Mouse (Mus musculus): Measurements from ENCODE around the gene Shroom3. TPM values are rescaled to one million over a fixed set of nuclear protein-coding genes. Genes with fewer than 3 reads are reported as not detected.

Shroom3 gene
- 0.50 TPM in 1 of 2 replicates, not detected in the other for total RNA-seq (2014; fragmentation: Nextera tagmentation)
- total RNA-seq (2017), result 1.9 TPM in 1 of 2 replicates, not detected in the other

- no peak for ATAC-seq (replicated peaks; ENCODE audit: low FRiP score, low TSS enrichment, poor library complexity, severe bottlenecking)
These were observed at the start of gene Shroom3 for GRCm38 (mm10) chr5:92683351-92683807. Shroom3 (plus strand) TSS chr5:92683435.

- ATAC-seq (replicated peaks; ENCODE audit: low FRiP score, low TSS enrichment, poor library complexity, severe bottlenecking), result no peak
These were observed 49.7 kb upstream of the Shroom3 start for GRCm38 (mm10) chr5:92633526-92633925.

- no peak for ATAC-seq (replicated peaks; ENCODE audit: low FRiP score, low TSS enrichment, poor library complexity, severe bottlenecking)
These were observed 48.3 kb upstream of the Shroom3 start for GRCm38 (mm10) chr5:92634916-92635315.

- ATAC-seq (replicated peaks; ENCODE audit: low FRiP score, low TSS enrichment, poor library complexity, severe bottlenecking), result no peak
These were observed 47.3 kb upstream of the Shroom3 start for GRCm38 (mm10) chr5:92635891-92636290.

- ATAC-seq (replicated peaks; ENCODE audit: low FRiP score, low TSS enrichment, poor library complexity, severe bottlenecking), result no peak
These were observed 42.4 kb upstream of the Shroom3 start for GRCm38 (mm10) chr5:92640861-92641260.

GRCm38 (mm10) chr5:92656256-92656655, 27.0 kb upstream of the Shroom3 start:
- peak; percentile 84 for ATAC-seq (replicated peaks; ENCODE audit: low FRiP score, low TSS enrichment, poor library complexity, severe bottlenecking)

- ATAC-seq (replicated peaks; ENCODE audit: low FRiP score, low TSS enrichment, poor library complexity, severe bottlenecking), result peak; percentile 61
These were observed 18.9 kb upstream of the Shroom3 start for GRCm38 (mm10) chr5:92664321-92664720.

GRCm38 (mm10) chr5:92666860-92667259, 16.4 kb upstream of the Shroom3 start:
- ATAC-seq (replicated peaks; ENCODE audit: low FRiP score, low TSS enrichment, poor library complexity, severe bottlenecking), result no peak

- peak; percentile 91 for ATAC-seq (replicated peaks; ENCODE audit: low FRiP score, low TSS enrichment, poor library complexity, severe bottlenecking)
These were observed 8.2 kb upstream of the Shroom3 start, which contains the start of gene Ccdc158 for GRCm38 (mm10) chr5:92674859-92675573. Ccdc158 (minus strand) TSS chr5:92675271.

- no peak for ATAC-seq (replicated peaks; ENCODE audit: low FRiP score, low TSS enrichment, poor library complexity, severe bottlenecking)
These were observed 7.7 kb upstream of the Shroom3 start for GRCm38 (mm10) chr5:92675574-92675920.

GRCm38 (mm10) chr5:92679441-92679840, 3.8 kb upstream of the Shroom3 start:
- ATAC-seq (replicated peaks; ENCODE audit: low FRiP score, low TSS enrichment, poor library complexity, severe bottlenecking), result no peak

GRCm38 (mm10) chr5:92681861-92682260, 1.4 kb upstream of the Shroom3 start:
- ATAC-seq (replicated peaks; ENCODE audit: low FRiP score, low TSS enrichment, poor library complexity, severe bottlenecking), result no peak

GRCm38 (mm10) chr5:92682621-92683348, 450 bp upstream of the Shroom3 start:
- ATAC-seq (replicated peaks; ENCODE audit: low FRiP score, low TSS enrichment, poor library complexity, severe bottlenecking), result no peak

GRCm38 (mm10) chr5:92683871-92684475, 738 bp downstream of the Shroom3 start:
- ATAC-seq (replicated peaks; ENCODE audit: low FRiP score, low TSS enrichment, poor library complexity, severe bottlenecking), result no peak

- ATAC-seq (replicated peaks; ENCODE audit: low FRiP score, low TSS enrichment, poor library complexity, severe bottlenecking), result no peak
These were observed 1.7 kb downstream of the Shroom3 start for GRCm38 (mm10) chr5:92684715-92685460.

- no peak for ATAC-seq (replicated peaks; ENCODE audit: low FRiP score, low TSS enrichment, poor library complexity, severe bottlenecking)
These were observed 4.9 kb downstream of the Shroom3 start for GRCm38 (mm10) chr5:92688124-92688523.

GRCm38 (mm10) chr5:92688569-92688968, 5.3 kb downstream of the Shroom3 start:
- ATAC-seq (replicated peaks; ENCODE audit: low FRiP score, low TSS enrichment, poor library complexity, severe bottlenecking), result no peak

- no peak for ATAC-seq (replicated peaks; ENCODE audit: low FRiP score, low TSS enrichment, poor library complexity, severe bottlenecking)
These were observed 9.2 kb downstream of the Shroom3 start for GRCm38 (mm10) chr5:92692206-92693007.

- ATAC-seq (replicated peaks; ENCODE audit: low FRiP score, low TSS enrichment, poor library complexity, severe bottlenecking), result no peak
These were observed 10.5 kb downstream of the Shroom3 start for GRCm38 (mm10) chr5:92693744-92694143.

All from megakaryocyte-erythroid progenitor cell, adult 5-6 weeks (primary cell).